Mouse (Mus musculus): ENCODE results near the gene Abca1. TPM values are rescaled to one million over a fixed set of nuclear protein-coding genes. Genes with fewer than 3 reads are reported as not detected.

The Abca1 gene
- polyA plus RNA-seq, 1 experiment from 2014 or later = 2.3 TPM

GRCm38 (mm10) chr4:53181479-53181878, 21.8 kb upstream of the Abca1 start:
- Histone ChIP-seq H3K9me3 (ENCODE audit: control insufficient read depth, low read length) (no peaks in the 10 kb centered on the region), H3K9ac (ENCODE audit: low read depth, low read length) (no peak overlapping the region), H3K4me2 (ENCODE audit: low read depth, low read length) (no peak overlapping the region), H3K4me3 (ENCODE audit: low read length) (no peak overlapping the region), H3K36me3 (ENCODE audit: control insufficient read depth, insufficient read depth, low read length) (no peaks in the 10 kb centered on the region), H3K4me1 (ENCODE audit: control insufficient read depth, insufficient read depth, low read length) (no peaks in the 10 kb centered on the region), H3K27ac (ENCODE audit: low read length) (no peak overlapping the region), H3K27me3 (replicated peaks; ENCODE audit: control insufficient read depth, insufficient read depth, low read length) (no peaks in the 10 kb centered on the region)
- 61% methylated on average over 6 of the region's 6 CpGs for WGBS
- ATAC-seq = no peak

GRCm38 (mm10) chr4:53179308-53179820, 19.7 kb upstream of the Abca1 start:
- no peak for ATAC-seq
- Histone ChIP-seq H3K4me2 (ENCODE audit: low read depth, low read length) (no peak overlapping the region), H3K27ac (ENCODE audit: low read length) (no peak overlapping the region), H3K9me3 (ENCODE audit: control insufficient read depth, low read length) (no peaks in the 10 kb centered on the region), H3K27me3 (replicated peaks; ENCODE audit: control insufficient read depth, insufficient read depth, low read length) (no peaks in the 10 kb centered on the region), H3K9ac (ENCODE audit: low read depth, low read length) (no peak overlapping the region), H3K36me3 (ENCODE audit: control insufficient read depth, insufficient read depth, low read length) (no peaks in the 10 kb centered on the region), H3K4me1 (ENCODE audit: control insufficient read depth, insufficient read depth, low read length) (no peaks in the 10 kb centered on the region), H3K4me3 (ENCODE audit: low read length) (no peak overlapping the region)
- WGBS = 70% methylated on average over 10 of the region's 10 CpGs

DNA sequence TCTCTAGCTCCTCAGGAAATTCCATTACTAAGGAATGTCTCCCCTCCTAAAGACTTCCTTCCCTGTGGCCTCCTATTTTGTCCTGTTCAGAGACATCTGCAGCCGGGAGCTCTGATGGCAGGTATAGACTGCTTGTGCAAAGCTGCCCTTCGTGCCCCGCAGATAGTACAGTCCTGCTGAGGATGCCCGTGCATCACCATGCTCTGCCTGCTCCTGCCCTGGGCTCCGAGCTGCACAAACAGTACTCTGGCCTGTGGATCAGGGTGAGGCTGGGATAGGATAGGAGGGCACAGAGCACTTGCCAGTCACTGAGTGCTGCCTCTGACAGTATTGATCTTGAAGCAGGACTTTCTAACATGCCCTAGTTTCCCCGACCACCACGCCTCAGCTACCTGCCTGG, 18.8 kb upstream of the Abca1 start:
- Histone ChIP-seq H3K27me3 (replicated peaks; ENCODE audit: control insufficient read depth, insufficient read depth, low read length) (no peaks in the 10 kb centered on the region), H3K4me2 (ENCODE audit: low read depth, low read length) (no peak overlapping the region), H3K4me3 (ENCODE audit: low read length) (no peak overlapping the region), H3K9me3 (ENCODE audit: control insufficient read depth, low read length) (no peaks in the 10 kb centered on the region), H3K9ac (ENCODE audit: low read depth, low read length) (no peak overlapping the region), H3K36me3 (ENCODE audit: control insufficient read depth, insufficient read depth, low read length) (no peaks in the 10 kb centered on the region), H3K27ac (ENCODE audit: low read length) (no peak overlapping the region), H3K4me1 (ENCODE audit: control insufficient read depth, insufficient read depth, low read length) (no peaks in the 10 kb centered on the region)
- no peak for ATAC-seq
- WGBS = 82% methylated on average over 7 of the region's 7 CpGs

DNA sequence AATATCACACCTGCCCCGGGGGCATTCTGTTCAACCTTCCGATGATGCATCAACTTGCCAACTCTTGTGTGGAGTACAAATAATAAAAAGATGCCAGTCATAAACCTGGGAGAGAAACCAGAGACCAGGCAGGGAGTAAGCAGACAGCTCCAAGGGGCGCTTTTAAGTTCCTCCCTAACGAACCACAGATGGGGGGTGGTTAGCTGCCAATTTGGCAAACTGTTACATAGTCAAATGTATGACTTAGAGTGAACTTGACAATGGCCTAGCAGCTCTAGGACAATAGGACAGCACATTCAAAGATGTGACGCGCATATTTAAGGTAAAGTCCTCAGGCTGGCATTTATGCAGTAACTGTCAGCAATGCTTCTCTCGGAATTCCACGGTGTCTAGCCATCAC, 18.0 kb upstream of the Abca1 start:
- Histone ChIP-seq H3K27ac (ENCODE audit: low read length) (no peak overlapping the region), H3K4me1 (ENCODE audit: control insufficient read depth, insufficient read depth, low read length) (no peaks in the 10 kb centered on the region), H3K27me3 (replicated peaks; ENCODE audit: control insufficient read depth, insufficient read depth, low read length) (no peaks in the 10 kb centered on the region), H3K4me3 (ENCODE audit: low read length) (no peak overlapping the region), H3K9me3 (ENCODE audit: control insufficient read depth, low read length) (no peaks in the 10 kb centered on the region), H3K9ac (ENCODE audit: low read depth, low read length) (no peak overlapping the region), H3K4me2 (ENCODE audit: low read depth, low read length) (no peak overlapping the region), H3K36me3 (ENCODE audit: control insufficient read depth, insufficient read depth, low read length) (no peaks in the 10 kb centered on the region)
- WGBS = 90% methylated on average over 8 of the region's 8 CpGs
- ATAC-seq = no peak

DNA sequence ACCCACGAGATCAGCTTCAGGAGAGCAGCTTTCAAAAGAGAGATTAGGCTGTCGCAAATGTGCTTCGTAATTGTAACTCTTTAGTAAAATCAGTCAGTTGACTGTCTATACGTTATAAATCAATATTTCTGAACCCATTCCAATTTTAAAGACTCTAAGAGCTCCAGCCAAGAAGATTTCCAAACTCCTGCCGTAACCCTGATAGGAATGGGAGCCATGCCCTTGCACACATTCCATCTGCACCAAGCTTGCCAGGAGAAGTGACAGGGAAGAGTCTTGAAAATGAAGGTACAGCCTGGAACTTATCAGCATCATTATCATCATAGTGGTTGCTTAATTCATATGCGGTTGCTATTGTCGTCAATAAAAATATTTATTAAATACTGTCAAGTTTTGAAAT, 15.2 kb upstream of the Abca1 start:
- H3K9ac ChIP-seq (ENCODE audit: low read depth, low read length) = no peak overlapping the region
- H3K4me2 ChIP-seq (ENCODE audit: low read depth, low read length) = no peak overlapping the region
- no peaks in the 10 kb centered on the region for H3K36me3 ChIP-seq (ENCODE audit: control insufficient read depth, insufficient read depth, low read length)
- WGBS = 71% methylated on average over 7 of the region's 7 CpGs
- no peak overlapping the region for H3K4me3 ChIP-seq (ENCODE audit: low read length)
- H3K27ac ChIP-seq (ENCODE audit: low read length) = no peak overlapping the region
- ATAC-seq = no peak
- H3K9me3 ChIP-seq (ENCODE audit: control insufficient read depth, low read length) = no peaks in the 10 kb centered on the region
- H3K4me1 ChIP-seq (ENCODE audit: control insufficient read depth, insufficient read depth, low read length) = no peaks in the 10 kb centered on the region
- no peaks in the 10 kb centered on the region for H3K27me3 ChIP-seq (replicated peaks; ENCODE audit: control insufficient read depth, insufficient read depth, low read length)

DNA sequence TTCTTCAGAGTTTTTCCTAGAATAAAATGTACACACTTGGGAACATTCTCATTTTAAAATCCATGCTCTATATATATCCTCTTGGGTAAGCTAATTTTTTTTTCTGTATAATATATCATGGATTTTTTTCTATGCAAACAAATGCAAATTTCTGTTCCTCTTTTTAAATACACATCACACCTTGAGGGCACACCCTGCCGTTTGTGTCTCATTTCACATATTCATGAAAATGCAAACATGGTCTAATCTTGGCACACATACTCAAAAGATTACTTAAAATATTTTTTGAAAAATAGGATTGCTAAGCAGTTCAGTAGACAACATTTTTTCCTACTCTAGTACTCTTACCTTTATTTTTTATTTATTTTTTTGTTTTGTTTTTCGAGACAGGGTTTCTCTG, 10.7 kb upstream of the Abca1 start:
- Histone ChIP-seq H3K9ac (ENCODE audit: low read depth, low read length) (no peak overlapping the region), H3K27ac (ENCODE audit: low read length) (no peak overlapping the region), H3K4me1 (ENCODE audit: control insufficient read depth, insufficient read depth, low read length) (no peaks in the 10 kb centered on the region), H3K36me3 (ENCODE audit: control insufficient read depth, insufficient read depth, low read length) (no peaks in the 10 kb centered on the region), H3K4me2 (ENCODE audit: low read depth, low read length) (no peak overlapping the region), H3K9me3 (ENCODE audit: control insufficient read depth, low read length) (no peaks in the 10 kb centered on the region), H3K4me3 (ENCODE audit: low read length) (no peak overlapping the region), H3K27me3 (replicated peaks; ENCODE audit: control insufficient read depth, insufficient read depth, low read length) (no peaks in the 10 kb centered on the region)
- 79% methylated on average over 2 of the region's 2 CpGs for WGBS
- no peak for ATAC-seq

GRCm38 (mm10) chr4:53165231-53165630, 5.5 kb upstream of the Abca1 start:
- H3K4me3 ChIP-seq (ENCODE audit: low read length) = no peak overlapping the region
- no peaks in the 10 kb centered on the region for H3K9me3 ChIP-seq (ENCODE audit: control insufficient read depth, low read length)
- 79% methylated on average over 8 of the region's 25 CpGs for WGBS
- no peak overlapping the region for H3K27ac ChIP-seq (ENCODE audit: low read length)
- H3K4me2 ChIP-seq (ENCODE audit: low read depth, low read length) = no peak overlapping the region
- ATAC-seq = no peak
- H3K27me3 ChIP-seq (replicated peaks; ENCODE audit: control insufficient read depth, insufficient read depth, low read length) = no peaks in the 10 kb centered on the region
- H3K9ac ChIP-seq (ENCODE audit: low read depth, low read length) = no peak overlapping the region
- peaks cover under 1% of the 10 kb centered on the region; the same call in 1 of the 2 replicates for H3K4me1 ChIP-seq (ENCODE audit: control insufficient read depth, insufficient read depth, low read length)
- no peaks in the 10 kb centered on the region for H3K36me3 ChIP-seq (ENCODE audit: control insufficient read depth, insufficient read depth, low read length)

DNA sequence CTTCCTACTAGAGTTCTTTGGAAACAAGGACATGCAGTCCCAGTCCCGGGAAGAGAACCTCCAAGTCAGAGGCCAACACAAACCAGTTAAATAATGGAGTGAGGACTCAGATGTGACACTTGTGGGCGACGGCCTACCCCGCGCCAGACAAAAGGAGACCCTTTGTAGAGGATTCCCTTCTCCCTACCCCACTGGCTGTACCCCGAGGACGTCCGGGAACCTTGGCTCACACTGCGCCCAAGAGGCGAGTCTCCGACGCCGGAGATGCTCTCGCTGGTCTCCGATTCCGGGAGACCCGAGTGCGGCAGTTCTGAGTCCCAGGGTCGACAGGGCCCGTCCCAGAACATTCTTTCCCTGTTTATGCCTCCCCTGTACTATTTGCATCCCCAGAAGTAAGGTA, 519 bp downstream of the Abca1 start:
- ATAC-seq = peak; percentile 53
- H3K27ac ChIP-seq (ENCODE audit: low read length) = no peak overlapping the region; the same call in 1 of the 2 replicates

DNA sequence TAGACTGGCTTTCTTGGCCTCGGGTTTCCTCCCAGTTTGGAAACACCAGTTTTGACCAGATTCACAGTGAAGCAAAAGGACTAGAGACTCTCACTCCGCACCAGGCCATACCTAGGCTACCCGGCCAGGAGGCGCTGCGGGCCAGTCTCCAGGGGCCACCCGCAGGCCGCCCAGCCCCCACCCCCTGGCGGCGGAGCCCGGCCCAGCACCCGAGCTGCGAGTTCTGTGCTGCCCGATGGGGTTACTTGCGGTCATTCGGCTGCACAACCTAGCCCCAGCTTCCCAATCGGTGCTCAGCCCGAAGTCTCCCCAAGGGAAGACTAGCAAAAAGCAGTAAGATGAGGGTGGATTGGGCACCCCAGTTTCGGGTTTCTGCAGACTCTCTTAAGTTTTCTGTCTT, 1.1 kb downstream of the Abca1 start:
- peak; percentile 77 for ATAC-seq
- H3K4me3 ChIP-seq (ENCODE audit: low read length) = peak overlapping the region; percentile 68
- H3K9ac ChIP-seq (ENCODE audit: low read depth, low read length) = peak overlapping the region; percentile 71
- H3K27ac ChIP-seq (ENCODE audit: low read length) = no peak overlapping the region; the same call in 1 of the 2 replicates
- peaks cover 7% of the 10 kb centered on the region for H3K4me1 ChIP-seq (ENCODE audit: control insufficient read depth, insufficient read depth, low read length)
- WGBS = 2% methylated on average over 18 of the region's 18 CpGs
- no peaks in the 10 kb centered on the region for H3K27me3 ChIP-seq (replicated peaks; ENCODE audit: control insufficient read depth, insufficient read depth, low read length)
- no peaks in the 10 kb centered on the region for H3K9me3 ChIP-seq (ENCODE audit: control insufficient read depth, low read length)
- no peaks in the 10 kb centered on the region for H3K36me3 ChIP-seq (ENCODE audit: control insufficient read depth, insufficient read depth, low read length)
- peak overlapping the region; percentile 96 for H3K4me2 ChIP-seq (ENCODE audit: low read depth, low read length)

More for the DNA sequence above, 519 bp downstream of the Abca1 start:
- Histone ChIP-seq H3K4me3 (ENCODE audit: low read length) (peak overlapping the region; percentile 68), H3K36me3 (ENCODE audit: control insufficient read depth, insufficient read depth, low read length) (no peaks in the 10 kb centered on the region), H3K4me2 (ENCODE audit: low read depth, low read length) (peak overlapping the region; percentile 96), H3K9me3 (ENCODE audit: control insufficient read depth, low read length) (no peaks in the 10 kb centered on the region), H3K4me1 (ENCODE audit: control insufficient read depth, insufficient read depth, low read length) (peaks cover 7% of the 10 kb centered on the region), H3K27me3 (replicated peaks; ENCODE audit: control insufficient read depth, insufficient read depth, low read length) (no peaks in the 10 kb centered on the region), H3K9ac (ENCODE audit: low read depth, low read length) (peak overlapping the region; percentile 71)
- WGBS = under 1% methylated on average over 20 of the region's 20 CpGs

GRCm38 (mm10) chr4:53155471-53155870, 4.2 kb downstream of the Abca1 start:
- H3K4me1 ChIP-seq (ENCODE audit: control insufficient read depth, insufficient read depth, low read length) = peaks cover 7% of the 10 kb centered on the region
- WGBS = 68% methylated on average over 11 of the region's 11 CpGs
- H3K4me3 ChIP-seq (ENCODE audit: low read length) = no peak overlapping the region
- H3K27me3 ChIP-seq (replicated peaks; ENCODE audit: control insufficient read depth, insufficient read depth, low read length) = no peaks in the 10 kb centered on the region
- H3K27ac ChIP-seq (ENCODE audit: low read length) = no peak overlapping the region
- no peak for ATAC-seq
- no peak overlapping the region for H3K4me2 ChIP-seq (ENCODE audit: low read depth, low read length)
- H3K9ac ChIP-seq (ENCODE audit: low read depth, low read length) = no peak overlapping the region
- H3K36me3 ChIP-seq (ENCODE audit: control insufficient read depth, insufficient read depth, low read length) = no peaks in the 10 kb centered on the region
- no peaks in the 10 kb centered on the region for H3K9me3 ChIP-seq (ENCODE audit: control insufficient read depth, low read length)
